Mouse (Mus musculus) liver, adult (tissue): ENCODE measurements around the gene Vash1.

Experiments
- GATA4 ChIP-seq: IDR thresholded peaks from 2 replicates; pipeline ENCODE4 v1.6.1; 2014; ENCODE audit warnings: mild to moderate bottlenecking, low read length; ENCODE audit not compliant: insufficient replicate concordance

Gene Vash1

DNA sequence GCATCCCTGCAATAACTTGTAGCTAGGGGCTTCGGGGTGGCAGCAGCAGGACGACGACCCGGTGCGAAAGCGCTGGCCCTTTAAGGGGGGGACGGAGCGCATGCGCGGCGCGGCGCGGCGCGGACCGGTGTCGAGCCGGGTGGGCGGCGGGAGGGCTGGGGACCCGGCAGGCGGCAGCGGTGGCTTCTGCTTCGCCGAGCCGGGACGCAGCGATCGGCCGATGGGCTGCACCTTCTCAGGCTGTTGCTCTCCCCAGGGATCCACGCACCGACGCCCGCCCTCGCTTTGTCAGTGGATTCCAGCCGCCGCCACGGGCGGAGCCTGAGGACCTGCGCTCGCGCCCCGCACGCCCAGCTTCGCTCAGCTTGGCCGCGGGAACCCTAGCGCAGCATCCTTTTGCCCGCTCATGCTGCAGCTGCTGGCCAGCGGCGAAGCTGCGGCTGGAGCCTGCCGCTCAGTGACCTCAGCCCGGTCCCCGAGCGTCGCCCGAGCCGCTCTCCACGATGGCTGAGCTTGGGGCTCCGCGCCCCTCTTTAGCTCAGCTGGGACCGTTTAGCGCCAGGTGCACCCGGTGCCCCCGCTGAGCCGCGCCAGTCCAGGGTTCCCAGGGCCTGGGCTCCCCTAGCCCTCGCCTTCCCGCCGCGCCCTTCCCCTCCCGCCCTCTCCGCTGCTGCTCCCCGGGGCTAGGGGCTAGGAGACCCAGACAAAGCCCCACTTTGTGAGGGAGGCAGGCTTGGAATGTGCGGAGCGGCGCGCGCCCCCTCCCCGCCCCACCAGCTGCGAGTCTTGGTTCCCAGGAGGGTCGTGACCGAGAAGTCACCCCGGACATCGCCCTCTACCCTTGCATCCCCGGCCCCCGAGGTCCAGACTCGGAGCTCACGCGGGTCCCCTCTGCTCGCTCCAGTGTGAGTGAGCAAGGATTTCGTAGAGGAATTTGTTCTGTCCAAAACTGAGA, at the start of gene Vash1:
Gene Vash1 (plus strand): TSS at position 110 of the 955 bp plus-strand sequence.
- no peak for TF ChIP-seq GATA4

GRCm38 (mm10) chr12:86628783-86629172, 49.7 kb upstream of the Vash1 start:
- no peak for TF ChIP-seq GATA4

DNA sequence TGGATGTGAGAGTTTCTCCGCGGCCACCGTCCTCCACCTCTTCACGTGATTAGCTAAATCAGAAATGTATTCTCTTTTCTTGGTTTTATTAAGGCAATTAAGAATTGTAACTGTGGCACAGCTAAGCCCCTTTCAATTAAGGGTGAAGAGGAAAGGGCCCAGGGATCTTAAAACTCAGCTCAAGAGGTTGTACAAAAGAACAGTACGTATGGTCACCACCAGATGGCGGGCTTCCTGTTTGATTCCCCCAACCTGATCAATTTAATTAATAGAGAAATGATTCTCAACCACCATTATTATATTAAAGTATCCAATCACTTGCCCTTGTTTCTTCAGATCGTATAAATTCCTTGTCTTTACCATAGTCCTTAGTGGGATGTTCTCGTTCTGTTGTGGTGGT, 36.7 kb upstream of the Vash1 start:
- TF ChIP-seq GATA4, result no peak

GRCm38 (mm10) chr12:86644512-86645273, 33.8 kb upstream of the Vash1 start:
- TF ChIP-seq GATA4, result no peak

- no peak for TF ChIP-seq GATA4
These were observed 33.0 kb upstream of the Vash1 start for GRCm38 (mm10) chr12:86645494-86645893.

GRCm38 (mm10) chr12:86646831-86647230, 31.7 kb upstream of the Vash1 start:
- TF ChIP-seq GATA4, result no peak

DNA sequence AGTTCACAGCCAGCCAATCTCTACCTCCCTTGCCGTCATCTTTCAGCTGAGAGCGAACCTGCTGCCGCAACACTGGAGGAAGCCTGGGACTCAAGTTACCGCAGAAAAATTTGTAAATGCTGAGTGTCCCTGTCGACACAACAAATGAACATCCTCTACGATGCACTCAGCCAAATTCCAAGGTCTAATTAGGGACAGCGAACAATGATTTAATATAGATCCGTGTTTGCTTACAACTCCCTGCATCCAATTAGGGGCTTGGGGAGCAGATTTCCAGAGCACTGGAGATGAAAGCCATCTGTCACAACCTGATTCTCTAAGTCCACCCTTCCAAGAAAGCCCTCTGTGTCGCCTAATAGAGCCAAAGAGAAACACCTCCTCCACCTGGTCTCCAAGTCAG, 31.2 kb upstream of the Vash1 start:
- no peak for TF ChIP-seq GATA4

- no peak for TF ChIP-seq GATA4
These were observed 30.8 kb upstream of the Vash1 start for GRCm38 (mm10) chr12:86647736-86648135.

GRCm38 (mm10) chr12:86648489-86648888, 30.0 kb upstream of the Vash1 start:
- no peak for TF ChIP-seq GATA4

GRCm38 (mm10) chr12:86651301-86651860, 27.1 kb upstream of the Vash1 start:
- no peak for TF ChIP-seq GATA4

DNA sequence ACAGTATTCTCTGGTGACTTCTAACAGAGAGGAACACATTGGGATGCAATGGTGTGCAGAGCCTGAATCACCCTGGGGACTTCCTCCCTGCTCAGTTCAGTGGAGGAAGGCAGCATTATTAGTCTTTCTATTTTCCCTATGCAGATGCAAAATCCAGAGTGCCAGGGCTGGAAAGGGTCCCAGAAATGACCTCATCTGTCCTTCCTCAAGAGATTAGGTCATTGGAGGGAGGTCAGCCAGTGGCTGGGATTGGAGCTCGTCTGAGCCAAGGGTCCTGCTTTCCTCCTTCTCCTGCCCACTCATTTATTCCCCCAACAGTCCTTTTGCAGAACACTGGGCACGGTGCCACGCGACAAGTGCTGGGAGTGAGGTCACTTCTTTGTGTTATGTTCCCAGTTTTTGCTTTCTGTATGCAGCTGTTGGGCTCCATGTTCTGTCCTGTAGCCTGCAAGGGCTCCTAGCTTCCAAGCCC, 25.9 kb upstream of the Vash1 start:
- peak; percentile 34; the same call in 1 of the 2 replicates for TF ChIP-seq GATA4

DNA sequence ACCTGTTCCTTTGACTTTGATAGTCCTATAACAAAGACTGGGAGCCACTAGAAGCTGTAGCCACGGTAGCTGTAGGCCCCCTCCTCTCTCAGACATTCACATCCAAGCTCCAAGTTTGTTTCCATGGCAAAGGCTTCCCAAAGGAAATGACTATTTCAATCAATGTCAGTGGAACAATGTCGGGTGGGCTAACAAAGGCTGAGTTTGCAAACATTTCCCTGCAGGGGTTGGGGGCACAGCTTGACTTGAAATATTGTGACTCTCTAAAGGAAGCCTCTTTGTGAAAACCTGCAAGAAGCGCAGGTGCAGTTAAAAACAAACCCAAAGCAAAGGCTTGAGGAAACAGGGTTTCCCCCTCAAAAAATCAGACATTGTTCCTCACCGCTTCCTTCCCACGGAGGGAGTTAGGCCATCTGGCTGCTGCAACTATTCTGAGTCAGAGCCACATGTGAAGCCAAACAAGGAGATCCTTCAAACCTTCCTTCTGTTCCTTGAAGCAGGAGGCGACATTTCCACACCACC, 19.0 kb upstream of the Vash1 start:
- no peak for TF ChIP-seq GATA4

- no peak for TF ChIP-seq GATA4
These were observed 18.0 kb upstream of the Vash1 start for GRCm38 (mm10) chr12:86660466-86660865.

DNA sequence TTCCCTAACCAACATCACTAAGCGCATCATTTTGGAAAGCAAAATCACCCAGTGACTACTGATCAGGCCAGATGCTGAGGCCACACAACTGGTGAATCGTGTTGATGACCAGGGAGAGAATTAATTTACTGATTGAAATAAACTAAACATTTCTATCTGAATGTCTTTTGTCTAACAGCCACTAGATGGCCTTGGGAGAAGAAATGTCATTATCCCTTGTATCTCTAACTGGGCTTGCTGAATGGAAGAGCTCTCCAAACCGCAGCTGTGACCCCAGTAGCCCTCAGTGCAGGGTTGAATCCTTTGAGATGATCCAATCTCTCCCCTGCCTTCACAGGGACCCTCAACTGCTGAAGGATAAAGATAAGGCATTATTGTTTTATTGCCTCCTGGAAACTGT, 12.8 kb upstream of the Vash1 start:
- TF ChIP-seq GATA4, result no peak

GRCm38 (mm10) chr12:86668404-86668803, 10.1 kb upstream of the Vash1 start:
- TF ChIP-seq GATA4, result no peak
